Mouse (Mus musculus) megakaryocyte, embryonic 14.5 days (primary cell): ENCODE results near the gene Arhgap28.

Experiments
- FLI1 ChIP-seq: IDR thresholded peaks from 2 replicates; pipeline ENCODE4 v1.6.1; 2012; ENCODE audit warnings: low read length, inconsistent platforms, mixed read lengths
- GATA1 ChIP-seq: IDR thresholded peaks from 3 replicates; pipeline ENCODE4 v1.6.1; 2012; ENCODE audit warnings: mixed read lengths, low read length, inconsistent platforms, borderline replicate concordance

- TF ChIP-seq GATA1 (no peak), FLI1 (no peak)
Observed at GRCm38 (mm10) chr17:67928280-67928679, 75.6 kb downstream of the Arhgap28 start.
